Mouse (Mus musculus) erythroblast, embryonic 14.5 days (primary cell): ENCODE measurements around the gene Lrrc9. TPM values are rescaled to one million over a fixed set of nuclear protein-coding genes. Genes with fewer than 3 reads are reported as not detected.

ENCODE experiments used
- H3K27me3 ChIP-seq: 2 replicates; pipeline ENCODE4 v1.6.1; 2012; ENCODE audit warnings: inconsistent platforms; ENCODE audit not compliant: control insufficient read depth
- H3K36me3 ChIP-seq: 2 replicates; pipeline ENCODE4 v1.6.1; 2012; ENCODE audit warnings: mild to moderate bottlenecking, inconsistent platforms; ENCODE audit not compliant: control insufficient read depth
- H3K4me1 ChIP-seq: 2 replicates; pipeline ENCODE4 v1.6.1; 2012; ENCODE audit warnings: inconsistent platforms; ENCODE audit not compliant: control insufficient read depth
- H3K4me3 ChIP-seq: replicated peaks from 2 replicates; pipeline ENCODE3; 2012; ENCODE audit warnings: moderate library complexity, mild to moderate bottlenecking, inconsistent platforms
- H3K9me3 ChIP-seq: 2 replicates; pipeline ENCODE4 v1.6.1; 2012; ENCODE audit warnings: low read length, inconsistent platforms, mixed read lengths; ENCODE audit not compliant: control insufficient read depth
- GATA1 ChIP-seq: IDR thresholded peaks from 2 replicates; pipeline ENCODE4 v1.6.1; 2012; ENCODE audit warnings: low read length, inconsistent platforms, mixed read lengths
- TAL1 ChIP-seq: IDR thresholded peaks from 3 replicates; pipeline ENCODE4 v1.6.1; 2012; ENCODE audit warnings: low read length, inconsistent platforms, mixed read lengths
- polyA plus RNA-seq: library from polyadenylated mRNA; stranded (reverse); fragments of >175 nt; gene quantifications from 2 replicates; pipeline ENCODE4 v1.2.3, GENCODE M21; 2012

Gene Lrrc9
- polyA plus RNA-seq: not detected in 2 replicates

DNA sequence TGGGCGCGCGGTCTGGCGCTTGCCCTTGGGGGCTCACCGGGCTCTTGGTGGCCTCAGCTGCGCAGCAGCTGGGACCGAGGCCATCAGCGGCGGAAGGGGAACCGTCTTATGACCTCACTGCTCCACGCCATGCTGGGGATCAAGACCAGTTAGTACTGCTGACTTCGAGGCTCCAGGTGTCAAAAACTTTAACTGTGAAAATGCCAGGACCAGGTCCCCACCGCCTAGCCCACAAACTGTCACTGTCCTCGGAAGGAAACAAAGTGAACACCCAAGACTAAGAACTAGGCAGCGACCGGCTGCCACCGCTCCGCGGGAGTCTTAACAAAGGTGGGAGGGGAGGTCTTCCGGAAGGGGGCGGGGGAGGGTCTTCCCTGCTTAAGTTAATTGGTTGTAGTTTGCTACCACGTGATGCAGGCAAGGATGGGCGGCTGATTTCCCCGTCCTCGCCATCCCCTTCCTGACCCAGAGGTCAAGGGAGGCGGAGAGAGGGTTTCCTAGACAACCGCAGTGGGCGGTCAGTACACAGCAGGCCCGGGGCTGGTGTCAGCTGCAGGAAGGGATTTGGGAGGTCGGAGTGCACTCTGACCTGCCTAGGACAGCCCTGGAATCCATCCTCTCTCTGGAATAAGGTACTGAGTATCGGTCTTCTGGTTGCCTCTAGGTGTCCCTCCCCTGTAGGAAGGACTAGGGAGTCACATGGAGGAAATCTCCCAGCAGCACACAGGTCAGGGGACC lies at the start of gene Lrrc9:
Lrrc9 (plus strand) TSS at position 28 of the 738 bp plus-strand sequence.
- Histone ChIP-seq H3K4me1 (no peaks in the 10 kb centered on the region), H3K4me3 (peak within 1 kb of the TSS; percentile 39), H3K36me3 (no peaks in the 10 kb centered on the region), H3K27me3 (peaks cover 8% of the 10 kb centered on the region), H3K9me3 (no peaks in the 10 kb centered on the region)
- no peak for TF ChIP-seq GATA1
- no peak for TF ChIP-seq TAL1

DNA sequence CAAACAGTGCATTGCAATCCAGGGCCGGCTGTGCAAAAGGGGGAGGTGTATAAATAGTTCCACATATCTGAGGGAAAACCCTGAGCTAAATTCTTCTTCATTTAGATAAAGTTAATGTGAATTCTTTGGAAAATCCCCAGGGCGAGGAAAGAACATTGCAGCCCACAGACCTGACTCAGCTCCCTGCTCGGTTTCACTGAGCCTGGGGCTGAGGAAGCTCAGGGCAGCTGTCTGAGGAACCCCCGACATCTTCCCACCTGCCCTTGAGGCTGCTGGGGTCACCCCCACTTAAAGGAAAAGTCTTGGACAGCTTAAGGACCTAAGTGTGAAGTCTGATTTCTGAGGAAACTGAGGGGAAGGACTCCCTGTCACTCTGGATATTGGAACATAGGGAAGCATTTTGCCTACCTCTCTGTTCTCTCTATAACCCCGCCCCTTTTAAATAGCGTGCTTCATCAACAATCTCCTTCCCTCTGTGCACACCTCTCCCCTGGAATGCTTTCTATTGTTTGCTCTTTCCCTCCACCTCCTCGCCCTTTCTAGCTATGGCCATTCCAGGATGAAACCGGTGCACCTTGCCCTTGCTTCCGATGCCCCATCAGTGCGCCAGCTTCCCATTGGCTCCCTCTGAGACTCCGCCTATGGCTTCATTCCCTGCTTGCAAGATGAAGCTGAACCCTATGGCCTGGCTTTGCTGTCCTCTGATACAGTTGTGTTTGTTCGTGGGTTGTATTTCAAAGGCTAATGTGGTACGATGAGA lies 48.4 kb upstream of the Lrrc9 start:
- Histone ChIP-seq H3K4me3 (no peak overlapping the region), H3K9me3 (peaks cover 2% of the 10 kb centered on the region; the same call in 1 of the 2 replicates), H3K27me3 (no peaks in the 10 kb centered on the region), H3K4me1 (no peaks in the 10 kb centered on the region), H3K36me3 (no peaks in the 10 kb centered on the region)
- TF ChIP-seq GATA1 (no peak), TAL1 (no peak)

DNA sequence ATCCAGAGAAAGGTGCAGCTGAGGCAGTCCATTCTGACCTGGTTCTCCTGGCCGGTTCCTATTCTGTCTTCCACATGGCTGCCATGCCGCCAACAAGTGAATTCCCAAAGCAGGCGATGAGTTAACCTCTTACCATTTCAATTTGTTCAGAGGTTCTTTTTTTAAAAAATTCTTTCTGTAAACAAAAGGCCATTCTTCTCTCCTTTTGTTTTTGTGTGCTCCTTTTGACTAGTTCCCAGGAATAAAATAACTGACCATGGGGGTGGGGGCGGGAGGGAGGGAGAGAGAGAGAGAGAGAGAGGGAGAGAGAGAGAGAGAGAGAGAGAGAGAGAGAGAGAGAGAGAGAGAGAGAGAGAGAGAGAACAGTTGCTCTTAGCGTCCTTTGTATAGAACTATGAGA lies 36.6 kb upstream of the Lrrc9 start:
- Histone ChIP-seq H3K9me3 (no peaks in the 10 kb centered on the region), H3K36me3 (no peaks in the 10 kb centered on the region), H3K4me3 (no peak overlapping the region), H3K4me1 (no peaks in the 10 kb centered on the region), H3K27me3 (peaks cover 28% of the 10 kb centered on the region)
- TF ChIP-seq GATA1 (no peak), TAL1 (no peak)

DNA sequence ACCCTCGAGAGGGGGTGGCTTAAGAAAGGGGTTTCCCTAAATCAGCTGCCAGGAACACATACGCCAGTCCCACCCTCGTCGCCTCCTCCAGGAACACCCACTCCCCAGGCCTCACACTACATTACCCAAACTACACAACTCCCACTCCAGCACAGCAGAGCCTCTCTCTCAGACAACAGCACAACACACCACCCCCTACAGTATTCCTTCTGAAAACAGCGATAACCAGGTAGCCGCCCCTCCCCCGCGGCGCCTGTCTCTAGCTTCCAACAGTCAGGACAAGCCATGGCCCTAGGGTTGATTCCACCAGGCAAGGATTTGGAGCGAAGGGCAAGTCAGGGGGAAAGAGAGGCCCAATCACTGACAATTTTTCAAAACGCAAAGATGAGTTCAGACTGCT lies 34.5 kb upstream of the Lrrc9 start:
- TF ChIP-seq GATA1 (no peak), TAL1 (no peak)
- H3K36me3 ChIP-seq: no peaks in the 10 kb centered on the region
- H3K4me1 ChIP-seq: no peaks in the 10 kb centered on the region
- no peaks in the 10 kb centered on the region for H3K9me3 ChIP-seq
- peaks cover 28% of the 10 kb centered on the region for H3K27me3 ChIP-seq
- no peak overlapping the region for H3K4me3 ChIP-seq

DNA sequence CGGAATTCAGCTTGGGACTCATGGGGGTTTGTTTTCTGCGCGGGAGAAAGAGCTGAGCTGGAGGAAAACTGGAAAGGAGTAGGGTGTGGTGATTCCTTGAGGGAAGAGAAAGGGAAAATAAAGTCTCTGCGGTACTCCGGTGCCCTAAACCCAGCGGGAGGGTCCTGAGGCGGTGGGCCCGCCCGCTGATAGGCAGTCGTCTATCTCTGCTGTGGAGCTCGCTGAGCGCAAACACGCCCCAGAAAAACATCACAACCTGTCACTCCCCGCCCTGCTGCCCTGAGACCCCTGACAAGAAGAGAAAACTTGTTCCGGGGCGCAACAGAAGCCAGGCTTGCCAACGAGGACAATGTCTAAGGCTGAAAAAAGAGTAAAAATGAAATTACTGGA lies 34.0 kb upstream of the Lrrc9 start:
- TF ChIP-seq TAL1 (no peak), GATA1 (no peak)
- Histone ChIP-seq H3K9me3 (no peaks in the 10 kb centered on the region), H3K4me1 (no peaks in the 10 kb centered on the region), H3K4me3 (no peak overlapping the region), H3K36me3 (no peaks in the 10 kb centered on the region), H3K27me3 (peaks cover 28% of the 10 kb centered on the region)

DNA sequence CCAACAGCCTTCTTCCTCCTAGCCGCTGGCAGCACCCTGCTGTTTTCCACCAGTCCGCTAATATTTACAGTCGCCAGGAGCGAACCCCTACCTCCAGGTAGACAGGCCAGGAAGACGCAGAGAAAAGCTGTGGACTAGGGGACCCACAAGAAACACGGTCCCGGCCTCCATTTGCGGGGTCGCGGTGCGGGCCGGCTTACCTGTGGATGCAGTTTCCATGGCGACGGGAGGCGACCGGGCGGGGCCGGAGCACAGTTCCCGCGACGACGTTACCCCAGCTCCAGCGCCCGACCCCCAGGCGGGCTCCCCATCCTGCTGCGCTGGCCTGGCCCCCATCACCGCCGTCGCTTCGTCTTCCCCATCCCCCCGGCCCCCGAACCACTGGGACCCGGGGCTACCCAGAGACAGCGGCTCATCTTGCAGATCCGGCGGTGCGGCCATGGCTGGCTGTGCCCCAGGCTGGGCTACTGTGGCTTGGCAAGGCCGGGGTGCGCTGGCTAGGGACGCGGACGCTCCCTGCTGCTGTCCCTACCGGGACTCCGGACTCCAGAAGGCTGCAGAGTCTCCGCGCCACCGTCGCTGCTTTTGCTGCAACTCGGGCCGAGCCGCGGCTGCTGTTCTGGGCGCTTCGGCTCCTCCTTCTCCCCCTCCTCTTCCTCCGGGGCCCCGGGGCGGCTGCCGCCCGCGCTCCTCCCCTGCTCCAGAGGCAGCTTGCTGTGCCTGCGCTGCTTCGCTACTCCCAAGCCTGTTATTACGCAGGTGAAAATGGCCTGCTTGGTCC lies 33.4 kb upstream of the Lrrc9 start:
- Histone ChIP-seq H3K36me3 (no peaks in the 10 kb centered on the region), H3K4me3 (peak overlapping the region; percentile 18), H3K4me1 (no peaks in the 10 kb centered on the region), H3K27me3 (peaks cover 28% of the 10 kb centered on the region), H3K9me3 (no peaks in the 10 kb centered on the region)
- TF ChIP-seq TAL1 (no peak), GATA1 (no peak)

DNA sequence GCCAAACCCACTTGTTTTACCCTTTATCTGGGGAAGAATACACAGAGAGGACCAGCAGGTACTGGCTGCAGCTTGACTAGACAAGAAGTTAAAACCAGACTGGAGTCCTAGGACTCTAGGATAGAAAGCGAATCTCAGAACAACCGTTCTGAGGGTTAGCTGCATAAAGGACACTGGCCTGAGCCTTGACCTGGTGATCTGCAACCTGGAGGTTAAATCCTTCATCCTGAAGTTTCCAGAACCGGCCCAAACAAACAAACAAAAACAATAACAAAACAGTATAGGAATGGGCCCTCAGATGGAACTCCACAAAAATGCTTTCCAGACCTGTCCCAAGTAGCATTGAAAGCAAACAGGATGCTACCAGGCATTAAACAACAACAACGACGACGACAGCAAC lies 32.7 kb upstream of the Lrrc9 start, which contains the start of gene Rtn1:
Rtn1 (minus strand) TSS at position 101 of the 400 bp plus-strand sequence.
- Histone ChIP-seq H3K27me3 (peaks cover 28% of the 10 kb centered on the region), H3K36me3 (no peaks in the 10 kb centered on the region), H3K9me3 (no peaks in the 10 kb centered on the region), H3K4me3 (peak within 1 kb of the TSS; percentile 18), H3K4me1 (no peaks in the 10 kb centered on the region)
- TF ChIP-seq TAL1: no peak

DNA sequence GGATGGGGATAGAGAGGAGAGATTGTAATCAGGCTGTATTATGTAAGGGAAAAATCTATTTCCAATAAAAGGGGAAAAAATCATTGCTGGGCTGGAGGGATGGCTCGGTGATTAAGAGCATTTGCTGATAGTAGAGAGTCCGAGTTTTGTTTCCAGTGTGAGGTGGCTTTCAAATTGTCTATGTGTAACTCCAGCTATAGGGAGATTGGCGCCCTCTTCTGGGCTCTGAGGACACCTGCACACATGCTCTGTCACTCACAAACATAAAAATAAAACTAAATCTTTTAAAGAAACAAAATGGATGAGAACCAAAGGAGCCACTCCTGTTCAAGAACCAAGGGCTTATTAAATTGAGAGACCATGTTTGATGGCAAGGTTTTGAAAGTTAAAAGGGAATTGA lies 23.9 kb upstream of the Lrrc9 start:
- Histone ChIP-seq H3K9me3 (peaks cover 5% of the 10 kb centered on the region), H3K4me1 (no peaks in the 10 kb centered on the region), H3K27me3 (no peaks in the 10 kb centered on the region), H3K36me3 (no peaks in the 10 kb centered on the region), H3K4me3 (no peak overlapping the region)
- no peak for TF ChIP-seq TAL1

DNA sequence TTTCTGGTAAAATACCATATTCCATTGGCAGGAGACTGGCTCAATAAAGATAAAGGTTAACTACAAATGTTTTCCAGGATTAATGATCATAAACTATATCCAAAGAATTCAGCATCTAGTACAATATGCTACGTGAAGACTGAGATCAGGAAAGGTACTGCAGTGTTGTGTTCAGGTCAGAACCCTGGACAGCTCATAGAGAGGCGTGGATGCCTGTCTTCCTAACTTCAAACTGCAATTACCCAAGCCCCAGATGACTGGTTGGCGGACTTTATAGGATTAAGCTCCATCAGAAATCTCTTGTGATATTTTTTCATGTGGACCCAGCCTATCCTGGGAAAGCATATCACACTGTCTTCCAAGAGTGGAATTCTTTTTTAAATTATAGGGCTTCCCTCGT lies 19.0 kb upstream of the Lrrc9 start:
- Histone ChIP-seq H3K27me3 (no peaks in the 10 kb centered on the region), H3K4me1 (no peaks in the 10 kb centered on the region), H3K4me3 (no peak overlapping the region), H3K9me3 (peaks cover 5% of the 10 kb centered on the region), H3K36me3 (no peaks in the 10 kb centered on the region)
- no peak for TF ChIP-seq TAL1
- TF ChIP-seq GATA1: no peak
